Mouse (Mus musculus): ENCODE data around the gene Npvf. TPM values are rescaled to one million over a fixed set of nuclear protein-coding genes. Genes with fewer than 3 reads are reported as not detected.
A peak's percentile ranks its signal among the peaks of the same experiment; 100 is the strongest.

Gene Npvf
- 1.3 and 1.5 TPM in 2 replicates for polyA plus RNA-seq (2015; fragmentation: Nextera tagmentation; extraction: Ambion mirVana)

- Histone ChIP-seq H3K9ac (ENCODE audit: low read depth, low read length) (no peak within 1 kb of the TSS), H3K4me3 (ENCODE audit: low read depth, low read length) (no peak within 1 kb of the TSS), H3K36me3 (ENCODE audit: control insufficient read depth, insufficient read depth, low read length) (no peaks in the 10 kb centered on the region), H3K27ac (ENCODE audit: low read length) (no peak within 1 kb of the TSS), H3K4me1 (ENCODE audit: control insufficient read depth, insufficient read depth, low read length) (no peaks in the 10 kb centered on the region), H3K4me2 (ENCODE audit: low read length) (no peak within 1 kb of the TSS), H3K27me3 (ENCODE audit: control insufficient read depth, insufficient read depth, low read depth, low read length) (no peaks in the 10 kb centered on the region), H3K9me3 (replicated peaks; ENCODE audit: control insufficient read depth, low read length, poor library complexity, severe bottlenecking) (no peaks in the 10 kb centered on the region)
- ATAC-seq, result no peak
- WGBS, result 66% methylated on average over 4 of the region's 4 CpGs
Measured at GRCm38 (mm10) chr6:50654356-50654755, at the start of gene Npvf. Gene Npvf, minus strand, starts transcription at chr6:50654439.

GRCm38 (mm10) chr6:50689121-50689815, 35.0 kb upstream of the Npvf start:
- H3K9ac ChIP-seq (ENCODE audit: low read depth, low read length), result peak overlapping the region; percentile 30; the same call in 1 of the 2 replicates
- H3K4me1 ChIP-seq (ENCODE audit: control insufficient read depth, insufficient read depth, low read length), result peaks cover 6% of the 10 kb centered on the region
- H3K27me3 ChIP-seq (ENCODE audit: control insufficient read depth, insufficient read depth, low read depth, low read length), result no peaks in the 10 kb centered on the region
- ATAC-seq, result peak; percentile 85
- H3K36me3 ChIP-seq (ENCODE audit: control insufficient read depth, insufficient read depth, low read length), result no peaks in the 10 kb centered on the region
- 41% methylated on average over 15 of the region's 15 CpGs for WGBS
- no peak overlapping the region for H3K4me3 ChIP-seq (ENCODE audit: low read depth, low read length)
- H3K4me2 ChIP-seq (ENCODE audit: low read length), result peak overlapping the region; percentile 19; the same call in 1 of the 2 replicates
- H3K9me3 ChIP-seq (replicated peaks; ENCODE audit: control insufficient read depth, low read length, poor library complexity, severe bottlenecking), result no peaks in the 10 kb centered on the region
- peak overlapping the region; percentile 42 for H3K27ac ChIP-seq (ENCODE audit: low read length)

GRCm38 (mm10) chr6:50684646-50685415, 30.6 kb upstream of the Npvf start:
- Histone ChIP-seq H3K9ac (ENCODE audit: low read depth, low read length) (no peak overlapping the region), H3K27me3 (ENCODE audit: control insufficient read depth, insufficient read depth, low read depth, low read length) (no peaks in the 10 kb centered on the region), H3K9me3 (replicated peaks; ENCODE audit: control insufficient read depth, low read length, poor library complexity, severe bottlenecking) (no peaks in the 10 kb centered on the region), H3K36me3 (ENCODE audit: control insufficient read depth, insufficient read depth, low read length) (no peaks in the 10 kb centered on the region), H3K27ac (ENCODE audit: low read length) (no peak overlapping the region), H3K4me2 (ENCODE audit: low read length) (no peak overlapping the region), H3K4me3 (ENCODE audit: low read depth, low read length) (no peak overlapping the region), H3K4me1 (ENCODE audit: control insufficient read depth, insufficient read depth, low read length) (peaks cover 15% of the 10 kb centered on the region)
- 53% methylated on average over 7 of the region's 7 CpGs for WGBS
- no peak for ATAC-seq

GRCm38 (mm10) chr6:50681491-50681890, 27.3 kb upstream of the Npvf start:
- Histone ChIP-seq H3K36me3 (ENCODE audit: control insufficient read depth, insufficient read depth, low read length) (no peaks in the 10 kb centered on the region), H3K27ac (ENCODE audit: low read length) (no peak overlapping the region), H3K27me3 (ENCODE audit: control insufficient read depth, insufficient read depth, low read depth, low read length) (no peaks in the 10 kb centered on the region), H3K4me1 (ENCODE audit: control insufficient read depth, insufficient read depth, low read length) (peaks cover 14% of the 10 kb centered on the region), H3K9ac (ENCODE audit: low read depth, low read length) (no peak overlapping the region), H3K4me3 (ENCODE audit: low read depth, low read length) (no peak overlapping the region), H3K9me3 (replicated peaks; ENCODE audit: control insufficient read depth, low read length, poor library complexity, severe bottlenecking) (no peaks in the 10 kb centered on the region), H3K4me2 (ENCODE audit: low read length) (no peak overlapping the region)
- ATAC-seq, result no peak
- 35% methylated on average over 5 of the region's 5 CpGs for WGBS

GRCm38 (mm10) chr6:50680224-50681215, 26.3 kb upstream of the Npvf start:
- ATAC-seq, result no peak
- H3K9ac ChIP-seq (ENCODE audit: low read depth, low read length), result no peak overlapping the region
- H3K9me3 ChIP-seq (replicated peaks; ENCODE audit: control insufficient read depth, low read length, poor library complexity, severe bottlenecking), result no peaks in the 10 kb centered on the region
- no peaks in the 10 kb centered on the region for H3K36me3 ChIP-seq (ENCODE audit: control insufficient read depth, insufficient read depth, low read length)
- 59% methylated on average over 20 of the region's 20 CpGs for WGBS
- H3K4me2 ChIP-seq (ENCODE audit: low read length), result no peak overlapping the region
- peaks cover 14% of the 10 kb centered on the region for H3K4me1 ChIP-seq (ENCODE audit: control insufficient read depth, insufficient read depth, low read length)
- H3K27ac ChIP-seq (ENCODE audit: low read length), result no peak overlapping the region
- no peaks in the 10 kb centered on the region for H3K27me3 ChIP-seq (ENCODE audit: control insufficient read depth, insufficient read depth, low read depth, low read length)
- H3K4me3 ChIP-seq (ENCODE audit: low read depth, low read length), result no peak overlapping the region

- 72% methylated on average over 2 of the region's 2 CpGs for WGBS
- no peaks in the 10 kb centered on the region for H3K27me3 ChIP-seq (ENCODE audit: control insufficient read depth, insufficient read depth, low read depth, low read length)
- no peak overlapping the region for H3K9ac ChIP-seq (ENCODE audit: low read depth, low read length)
- H3K9me3 ChIP-seq (replicated peaks; ENCODE audit: control insufficient read depth, low read length, poor library complexity, severe bottlenecking), result 0 out of 2 replicates have a peak, but pooled peaks cover 2% of the 10 kb centered on the region
- H3K36me3 ChIP-seq (ENCODE audit: control insufficient read depth, insufficient read depth, low read length), result no peaks in the 10 kb centered on the region
- no peak overlapping the region for H3K27ac ChIP-seq (ENCODE audit: low read length)
- ATAC-seq, result no peak
- peaks cover 14% of the 10 kb centered on the region for H3K4me1 ChIP-seq (ENCODE audit: control insufficient read depth, insufficient read depth, low read length)
- no peak overlapping the region for H3K4me2 ChIP-seq (ENCODE audit: low read length)
- H3K4me3 ChIP-seq (ENCODE audit: low read depth, low read length), result no peak overlapping the region
Measured at GRCm38 (mm10) chr6:50679486-50679828, 25.2 kb upstream of the Npvf start.

- 31% methylated on average over 8 of the region's 8 CpGs for WGBS
Measured at GRCm38 (mm10) chr6:50678826-50679485, 24.7 kb upstream of the Npvf start.

GRCm38 (mm10) chr6:50671191-50671590, 17.0 kb upstream of the Npvf start:
- no peak for ATAC-seq
- no peak overlapping the region for H3K27ac ChIP-seq (ENCODE audit: low read length)
- H3K4me1 ChIP-seq (ENCODE audit: control insufficient read depth, insufficient read depth, low read length), result no peaks in the 10 kb centered on the region
- H3K4me3 ChIP-seq (ENCODE audit: low read depth, low read length), result no peak overlapping the region
- WGBS, result 87% methylated on average over 3 of the region's 3 CpGs
- H3K9me3 ChIP-seq (replicated peaks; ENCODE audit: control insufficient read depth, low read length, poor library complexity, severe bottlenecking), result 0 out of 2 replicates have a peak, but pooled peaks cover 2% of the 10 kb centered on the region
- H3K27me3 ChIP-seq (ENCODE audit: control insufficient read depth, insufficient read depth, low read depth, low read length), result no peaks in the 10 kb centered on the region
- no peak overlapping the region for H3K4me2 ChIP-seq (ENCODE audit: low read length)
- no peak overlapping the region for H3K9ac ChIP-seq (ENCODE audit: low read depth, low read length)
- no peaks in the 10 kb centered on the region for H3K36me3 ChIP-seq (ENCODE audit: control insufficient read depth, insufficient read depth, low read length)

More at GRCm38 (mm10) chr6:50678826-50679485, 24.7 kb upstream of the Npvf start:
- Histone ChIP-seq H3K4me1 (ENCODE audit: control insufficient read depth, insufficient read depth, low read length) (peaks cover 14% of the 10 kb centered on the region), H3K4me3 (ENCODE audit: low read depth, low read length) (no peak overlapping the region), H3K9ac (ENCODE audit: low read depth, low read length) (0 out of 2 replicates have a peak overlapping the region, but pooled peaks have one; percentile 21), H3K4me2 (ENCODE audit: low read length) (no peak overlapping the region), H3K9me3 (replicated peaks; ENCODE audit: control insufficient read depth, low read length, poor library complexity, severe bottlenecking) (0 out of 2 replicates have a peak, but pooled peaks cover 2% of the 10 kb centered on the region), H3K27me3 (ENCODE audit: control insufficient read depth, insufficient read depth, low read depth, low read length) (no peaks in the 10 kb centered on the region), H3K27ac (ENCODE audit: low read length) (no peak overlapping the region), H3K36me3 (ENCODE audit: control insufficient read depth, insufficient read depth, low read length) (no peaks in the 10 kb centered on the region)
- peak; percentile 90 for ATAC-seq

Data from midbrain, embryonic 16.5 days (tissue).